Mouse (Mus musculus): Measurements from ENCODE around the gene Eif4e3. TPM values are rescaled to one million over a fixed set of nuclear protein-coding genes. Genes with fewer than 3 reads are reported as not detected.

Eif4e3 gene
- total and polyA plus RNA-seq, 2 experiments from 2014 or later, result 6.0 to 12.9 TPM

DNA sequence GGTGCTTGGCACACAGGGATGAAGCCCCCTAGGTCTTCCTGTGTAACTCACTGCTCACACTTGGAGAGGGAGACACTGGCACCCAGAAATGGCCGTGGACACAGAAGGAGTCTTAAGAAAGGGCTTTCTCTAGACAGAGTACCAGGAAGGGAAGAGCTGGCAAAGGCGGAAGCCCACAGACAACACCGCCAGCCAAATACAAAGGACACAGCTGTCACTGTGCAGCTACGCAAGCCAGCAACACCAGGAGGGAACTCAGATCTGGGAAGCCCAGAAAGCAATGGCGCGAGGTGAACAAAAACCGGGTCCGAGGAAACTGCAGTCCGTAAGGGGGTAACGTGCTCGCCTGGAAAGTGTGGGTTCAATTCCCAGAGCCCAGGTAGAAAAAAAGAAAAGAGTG, 11.5 kb upstream of the Eif4e3 start:
- ATAC-seq, result peak; percentile 77
- H3K4me2 ChIP-seq (ENCODE audit: low read depth), result no peak overlapping the region
- DNase-seq, result no peak
- H3K36me3 ChIP-seq (ENCODE audit: insufficient read depth), result no peaks in the 10 kb centered on the region
- no peaks in the 10 kb centered on the region for H3K9me3 ChIP-seq (ENCODE audit: low read length)
- no peak overlapping the region for H3K27ac ChIP-seq (ENCODE audit: low read depth, low read length)
- peaks cover 8% of the 10 kb centered on the region; the same call in 1 of the 2 replicates for H3K4me1 ChIP-seq (ENCODE audit: insufficient read depth)
- TF ChIP-seq CTCF (IDR thresholded peaks at IDR 0.05; ENCODE audit: low read depth), result no peak
- H3K9ac ChIP-seq, result no peak overlapping the region
- no peak overlapping the region for H3K4me3 ChIP-seq (ENCODE audit: low read depth, low read length)
- no peaks in the 10 kb centered on the region for H3K27me3 ChIP-seq (ENCODE audit: insufficient read depth, low read length)
- whole genome bisulfite sequencing, result 42% methylated on average over 11 of the region's 11 CpGs

DNA sequence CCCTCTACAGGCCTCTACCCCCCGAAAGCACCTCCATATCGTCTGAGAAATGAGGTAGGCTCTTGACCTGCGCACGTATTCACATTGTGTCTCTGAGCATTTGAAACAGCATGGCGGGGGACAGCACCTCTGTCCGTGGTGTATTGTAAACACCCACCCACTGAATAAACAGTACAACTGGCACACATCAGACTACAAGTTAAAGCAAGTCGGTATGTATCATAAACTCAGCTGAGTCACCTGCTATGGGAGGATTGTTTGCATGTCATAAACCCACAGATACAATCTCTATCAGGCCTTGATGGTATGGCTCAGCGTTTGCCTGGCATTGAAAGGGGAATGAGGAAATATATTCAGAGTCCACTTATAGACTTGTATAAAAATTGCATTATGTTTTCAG, 10.8 kb upstream of the Eif4e3 start:
- Histone ChIP-seq H3K36me3 (ENCODE audit: insufficient read depth) (no peaks in the 10 kb centered on the region), H3K4me1 (ENCODE audit: insufficient read depth) (peaks cover 8% of the 10 kb centered on the region; the same call in 1 of the 2 replicates), H3K27ac (ENCODE audit: low read depth, low read length) (no peak overlapping the region), H3K4me3 (ENCODE audit: low read depth, low read length) (no peak overlapping the region), H3K9ac (no peak overlapping the region), H3K4me2 (ENCODE audit: low read depth) (no peak overlapping the region), H3K27me3 (ENCODE audit: insufficient read depth, low read length) (no peaks in the 10 kb centered on the region), H3K9me3 (ENCODE audit: low read length) (no peaks in the 10 kb centered on the region)
- DNase-seq (no peak), ATAC-seq (no peak)
- no peak for TF ChIP-seq CTCF (IDR thresholded peaks at IDR 0.05; ENCODE audit: low read depth)
- 88% methylated on average over 8 of the region's 8 CpGs for WGBS

DNA sequence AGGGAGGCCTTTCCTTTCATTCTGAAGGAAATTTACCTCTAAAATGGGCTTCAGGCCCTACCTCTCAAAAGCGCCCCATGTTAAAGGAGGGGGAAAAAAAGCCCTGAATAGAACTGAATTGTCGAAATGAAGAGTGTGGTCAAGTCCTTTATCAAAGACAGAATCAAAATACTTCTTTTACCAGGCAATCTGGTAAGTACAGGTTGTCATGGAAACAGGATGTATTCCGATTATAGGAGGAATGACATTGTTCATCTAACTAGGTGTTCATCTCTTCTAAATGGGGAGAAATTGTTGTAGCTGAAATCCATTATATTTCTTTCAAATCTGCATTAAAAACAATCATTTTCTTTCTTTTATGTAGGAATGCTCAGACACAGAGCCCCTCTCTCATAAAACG, 7.9 kb upstream of the Eif4e3 start:
- Histone ChIP-seq H3K4me2 (ENCODE audit: low read depth) (no peak overlapping the region), H3K9me3 (ENCODE audit: low read length) (no peaks in the 10 kb centered on the region), H3K27me3 (ENCODE audit: insufficient read depth, low read length) (no peaks in the 10 kb centered on the region), H3K4me1 (ENCODE audit: insufficient read depth) (peaks cover 23% of the 10 kb centered on the region), H3K36me3 (ENCODE audit: insufficient read depth) (no peaks in the 10 kb centered on the region), H3K4me3 (ENCODE audit: low read depth, low read length) (no peak overlapping the region), H3K9ac (no peak overlapping the region), H3K27ac (ENCODE audit: low read depth, low read length) (no peak overlapping the region)
- 29% methylated on average over 4 of the region's 4 CpGs for WGBS
- TF ChIP-seq CTCF (IDR thresholded peaks at IDR 0.05; ENCODE audit: low read depth), result no peak
- DNase-seq, result no peak
- ATAC-seq, result no peak

DNA sequence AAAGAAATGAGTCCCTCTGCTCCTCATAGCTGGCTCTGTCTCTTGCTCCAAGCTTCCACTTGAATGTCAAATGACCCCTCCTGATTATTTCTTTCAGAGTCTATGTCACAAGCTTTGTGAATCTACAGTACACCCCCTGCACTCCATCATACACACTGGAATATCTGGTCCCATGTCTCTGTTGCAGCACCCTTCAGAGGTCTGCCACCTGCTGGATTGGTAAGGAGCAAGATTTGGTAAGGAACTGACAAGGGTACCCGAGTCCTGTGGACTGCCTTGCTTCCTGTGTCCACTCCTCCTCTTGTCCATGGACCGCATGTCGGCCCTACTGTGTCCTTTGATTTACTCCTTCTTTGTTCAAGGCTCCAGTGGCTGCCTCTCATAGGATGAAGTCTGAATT, 5.2 kb upstream of the Eif4e3 start:
- Histone ChIP-seq H3K4me2 (ENCODE audit: low read depth) (no peak overlapping the region), H3K9ac (no peak overlapping the region), H3K36me3 (ENCODE audit: insufficient read depth) (no peaks in the 10 kb centered on the region), H3K27ac (ENCODE audit: low read depth, low read length) (no peak overlapping the region), H3K4me1 (ENCODE audit: insufficient read depth) (peaks cover 37% of the 10 kb centered on the region), H3K27me3 (ENCODE audit: insufficient read depth, low read length) (no peaks in the 10 kb centered on the region), H3K9me3 (ENCODE audit: low read length) (no peaks in the 10 kb centered on the region), H3K4me3 (ENCODE audit: low read depth, low read length) (no peak overlapping the region)
- no peak for DNase-seq
- TF ChIP-seq CTCF (IDR thresholded peaks at IDR 0.05; ENCODE audit: low read depth), result peak; percentile 42
- 68% methylated on average over 3 of the region's 3 CpGs for WGBS
- ATAC-seq, result no peak

DNA sequence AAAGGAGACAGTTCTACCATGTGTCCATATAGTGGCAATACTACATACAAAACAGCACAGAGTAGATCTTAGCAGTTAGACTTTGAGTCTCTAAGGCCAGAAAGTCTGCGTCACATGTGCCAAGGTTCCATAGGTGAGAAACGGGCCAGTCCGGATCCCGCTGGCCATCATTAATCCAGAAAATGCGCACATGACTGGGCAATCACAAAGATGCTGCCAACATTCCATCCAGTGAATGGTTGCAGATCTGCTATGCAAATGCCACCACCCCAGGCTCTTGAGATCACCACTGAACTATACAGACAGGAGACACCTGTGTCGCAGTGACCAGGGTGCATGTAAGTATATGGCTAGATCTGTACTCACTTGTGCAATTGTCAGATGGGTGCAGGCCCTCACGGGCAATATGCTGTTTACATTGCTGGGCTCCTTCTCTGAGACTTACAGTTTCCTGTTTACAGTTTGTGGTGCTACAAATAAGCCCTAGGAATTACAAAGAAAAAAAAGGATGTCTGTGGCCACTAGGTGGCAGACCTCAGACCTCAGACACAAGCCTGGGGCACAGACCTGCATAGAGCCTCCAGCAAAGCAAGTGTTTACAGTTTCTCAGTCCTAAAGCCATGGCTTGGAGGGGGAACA, 4.0 kb upstream of the Eif4e3 start:
- no peak overlapping the region for H3K4me2 ChIP-seq (ENCODE audit: low read depth)
- peak; percentile 81 for TF ChIP-seq CTCF (IDR thresholded peaks at IDR 0.05; ENCODE audit: low read depth)

DNA sequence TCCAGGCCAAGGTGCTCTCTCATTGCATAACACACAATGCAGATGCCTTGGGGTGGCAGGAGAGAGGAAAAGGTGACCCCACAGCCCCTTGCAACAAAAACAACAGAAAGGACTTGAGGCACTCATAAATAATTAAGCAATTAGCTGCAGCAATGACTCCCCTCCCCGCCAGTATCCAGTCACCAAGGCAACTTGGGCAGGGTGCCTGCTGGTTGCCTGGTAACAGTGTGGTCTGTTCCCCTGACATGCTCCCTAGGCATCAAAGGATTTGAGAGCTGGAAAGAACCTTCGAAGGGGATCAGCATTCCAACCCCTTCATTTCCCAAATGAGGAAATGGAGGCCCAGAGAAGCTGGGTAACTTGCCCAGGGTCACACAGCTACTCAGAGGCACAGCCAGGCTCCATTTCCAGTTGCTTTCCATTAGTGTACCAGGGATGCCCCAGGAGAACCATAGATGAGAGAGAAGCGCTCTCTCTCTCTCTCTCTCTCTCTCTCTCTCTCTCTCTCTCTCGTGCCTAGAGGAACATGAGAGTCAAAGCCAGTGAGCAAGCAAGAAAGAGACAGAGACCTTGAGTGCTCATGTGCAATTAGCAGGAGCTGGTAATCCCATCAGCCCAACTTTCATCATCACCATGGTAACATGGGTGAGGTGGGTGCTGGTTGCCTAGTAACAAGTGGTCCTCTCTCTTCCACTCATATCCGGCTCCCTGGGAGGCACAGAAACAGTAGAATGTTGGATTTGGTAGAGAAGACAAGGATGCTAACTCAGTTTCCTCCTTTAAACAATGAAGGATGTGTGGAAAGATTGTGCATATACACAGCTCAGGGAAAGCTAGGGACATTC, 3.1 kb upstream of the Eif4e3 start:
- peak; percentile 90 for ATAC-seq

More for the DNA sequence above, 4.0 kb upstream of the Eif4e3 start:
- Histone ChIP-seq H3K9ac (no peak overlapping the region), H3K27ac (ENCODE audit: low read depth, low read length) (peak overlapping the region; percentile 88), H3K9me3 (ENCODE audit: low read length) (no peaks in the 10 kb centered on the region), H3K4me1 (ENCODE audit: insufficient read depth) (peaks cover 37% of the 10 kb centered on the region), H3K36me3 (ENCODE audit: insufficient read depth) (no peaks in the 10 kb centered on the region), H3K4me3 (ENCODE audit: low read depth, low read length) (no peak overlapping the region), H3K27me3 (ENCODE audit: insufficient read depth, low read length) (no peaks in the 10 kb centered on the region)
- DNase-seq (peak; percentile 82), ATAC-seq (peak; percentile 37)
- 32% methylated on average over 7 of the region's 7 CpGs for WGBS

DNA sequence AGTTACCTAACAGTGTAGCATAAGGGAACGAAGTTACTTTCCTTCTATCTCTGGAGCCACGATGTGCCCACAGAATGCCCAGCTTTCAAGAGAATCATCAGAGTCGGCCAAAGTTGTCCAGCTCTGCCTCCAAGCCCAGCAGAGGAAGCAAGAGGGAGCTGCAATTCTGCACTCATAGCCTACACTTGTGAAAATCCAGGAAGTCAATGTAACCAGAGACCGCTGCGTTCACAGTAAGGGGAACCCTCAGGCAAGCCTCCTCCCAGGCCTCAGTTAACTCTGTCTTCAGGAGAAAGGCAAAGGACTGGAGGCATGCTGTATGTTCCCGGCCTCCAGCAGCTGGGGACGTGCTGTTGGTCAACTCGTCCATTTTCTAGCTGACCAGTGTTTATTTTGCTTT, 719 bp upstream of the Eif4e3 start:
- 60% methylated on average over 8 of the region's 8 CpGs for WGBS
- H3K4me3 ChIP-seq (ENCODE audit: low read depth, low read length), result no peak overlapping the region
- H3K27ac ChIP-seq (ENCODE audit: low read depth, low read length), result peak overlapping the region; percentile 69; the same call in 1 of the 2 replicates
- no peaks in the 10 kb centered on the region for H3K27me3 ChIP-seq (ENCODE audit: insufficient read depth, low read length)
- DNase-seq, result no peak
- no peak for TF ChIP-seq CTCF (IDR thresholded peaks at IDR 0.05; ENCODE audit: low read depth)
- no peak for ATAC-seq
- no peaks in the 10 kb centered on the region for H3K9me3 ChIP-seq (ENCODE audit: low read length)
- H3K9ac ChIP-seq, result peak overlapping the region; percentile 77; the same call in 1 of the 2 replicates
- no peaks in the 10 kb centered on the region for H3K36me3 ChIP-seq (ENCODE audit: insufficient read depth)
- peak overlapping the region; percentile 96 for H3K4me2 ChIP-seq (ENCODE audit: low read depth)
- peaks cover 37% of the 10 kb centered on the region for H3K4me1 ChIP-seq (ENCODE audit: insufficient read depth)

More for the DNA sequence above, 3.1 kb upstream of the Eif4e3 start:
- Histone ChIP-seq H3K9me3 (ENCODE audit: low read length) (no peaks in the 10 kb centered on the region), H3K9ac (peak overlapping the region; percentile 22; the same call in 1 of the 2 replicates), H3K27me3 (ENCODE audit: insufficient read depth, low read length) (no peaks in the 10 kb centered on the region), H3K27ac (ENCODE audit: low read depth, low read length) (peak overlapping the region; percentile 88), H3K36me3 (ENCODE audit: insufficient read depth) (no peaks in the 10 kb centered on the region), H3K4me1 (ENCODE audit: insufficient read depth) (peaks cover 37% of the 10 kb centered on the region), H3K4me2 (ENCODE audit: low read depth) (peak overlapping the region; percentile 37), H3K4me3 (ENCODE audit: low read depth, low read length) (no peak overlapping the region)
- DNase-seq, result peak; percentile 93
- TF ChIP-seq CTCF (IDR thresholded peaks at IDR 0.05; ENCODE audit: low read depth), result no peak
- WGBS, result 8% methylated on average over 5 of the region's 5 CpGs
